Mouse (Mus musculus) liver, embryonic 12.5 days (tissue): Measurements from ENCODE around the gene Ttn. TPM values are rescaled to one million over a fixed set of nuclear protein-coding genes. Genes with fewer than 3 reads are reported as not detected.

Experiments used
- ATAC-seq: fragments of 200-750 bp; cut with Nextera tagmentation; 2 replicates; pipeline ENCODE4 v1.8.0; 2017; ENCODE audit warnings: moderate number of reproducible peaks, mild to moderate bottlenecking, moderate library complexity
- H3K27ac ChIP-seq: fragments of 300-500 bp; sonication (generic); 2 replicates; pipeline ENCODE4 v1.5.1; 2016; ENCODE audit warnings: mild to moderate bottlenecking
- H3K27me3 ChIP-seq: fragments of 300-500 bp; sonication (generic); replicated peaks from 2 replicates; pipeline ENCODE4 v1.6.1; 2016; ENCODE audit warnings: mild to moderate bottlenecking, moderate library complexity
- H3K36me3 ChIP-seq: fragments of 300-500 bp; sonication (generic); 2 replicates; pipeline ENCODE4 v1.6.1; 2016; ENCODE audit warnings: mild to moderate bottlenecking, moderate library complexity
- H3K4me1 ChIP-seq: fragments of 300-500 bp; sonication (generic); 2 replicates; pipeline ENCODE4 v1.6.1; 2016
- H3K4me2 ChIP-seq: fragments of 300-500 bp; sonication (generic); 2 replicates; pipeline ENCODE4 v1.6.1; 2016; ENCODE audit warnings: mild to moderate bottlenecking, moderate library complexity
- H3K4me3 ChIP-seq: fragments of 300-500 bp; sonication (generic); 2 replicates; pipeline ENCODE4 v1.5.1; 2016; ENCODE audit warnings: mild to moderate bottlenecking, moderate library complexity
- H3K9ac ChIP-seq: fragments of 300-500 bp; sonication (generic); 2 replicates; pipeline ENCODE4 v1.6.1; 2016; ENCODE audit warnings: mild to moderate bottlenecking, moderate library complexity
- H3K9me3 ChIP-seq: fragments of 300-500 bp; sonication (generic); replicated peaks from 2 replicates; pipeline ENCODE4 v1.6.1; 2016; ENCODE audit warnings: mild to moderate bottlenecking, moderate library complexity
- WGBS: fragments of 180-500 bp; shearing (Covaris S2); methylation state at CpG from one replicate; pipeline ENCODE4 v1.1.7; 2016; ENCODE audit not compliant: insufficient replicate concordance; 5-methylcytosine and 5-hydroxymethylcytosine counted together
- polyA plus RNA-seq: library from polyadenylated mRNA; unstranded; fragments of >200 nt; fragmentation: Nextera tagmentation; extraction: Ambion mirVana; gene quantifications from 2 replicates; pipeline ENCODE4 v1.2.1, GENCODE M21; 2016

The Ttn gene
- polyA plus RNA-seq, 1 experiment from 2014 or later: 0.52 TPM

DNA sequence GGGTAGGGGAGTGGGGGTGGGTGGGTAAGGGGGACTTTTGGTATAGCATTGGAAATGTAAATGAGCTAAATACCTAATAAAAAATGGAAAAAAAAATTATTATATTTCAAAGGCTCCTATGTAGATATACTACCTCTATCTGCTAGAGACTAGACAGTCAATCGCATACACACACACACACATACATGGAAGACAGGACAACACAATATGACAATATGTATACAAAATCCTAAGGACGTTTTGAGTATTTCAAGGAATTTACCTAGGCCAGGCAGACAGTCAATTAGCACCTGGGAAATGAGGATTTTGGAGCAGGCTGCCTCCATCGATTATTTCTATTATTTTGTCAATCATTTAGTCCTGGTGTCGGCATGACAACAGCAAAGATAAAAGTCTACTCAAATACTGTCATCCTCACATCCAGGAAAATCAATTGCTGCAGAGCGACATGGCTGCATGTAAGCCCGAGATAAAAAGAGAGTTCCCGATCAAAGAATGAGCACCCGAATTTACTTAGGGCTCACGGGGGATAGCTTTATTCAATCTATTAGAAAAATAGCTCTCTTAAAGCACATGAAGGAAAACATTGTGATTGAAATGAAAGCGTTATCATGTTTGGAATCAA lies 20.8 kb downstream of the Ttn start:
- no peaks in the 10 kb centered on the region for H3K27me3 ChIP-seq
- 71% methylated on average over 10 of the region's 10 CpGs for WGBS
- H3K4me3 ChIP-seq: no peak overlapping the region
- H3K4me2 ChIP-seq: no peak overlapping the region
- no peaks in the 10 kb centered on the region for H3K4me1 ChIP-seq
- no peak overlapping the region for H3K27ac ChIP-seq
- no peaks in the 10 kb centered on the region for H3K36me3 ChIP-seq
- no peak for ATAC-seq
- no peak overlapping the region for H3K9ac ChIP-seq
- H3K9me3 ChIP-seq: no peaks in the 10 kb centered on the region

DNA sequence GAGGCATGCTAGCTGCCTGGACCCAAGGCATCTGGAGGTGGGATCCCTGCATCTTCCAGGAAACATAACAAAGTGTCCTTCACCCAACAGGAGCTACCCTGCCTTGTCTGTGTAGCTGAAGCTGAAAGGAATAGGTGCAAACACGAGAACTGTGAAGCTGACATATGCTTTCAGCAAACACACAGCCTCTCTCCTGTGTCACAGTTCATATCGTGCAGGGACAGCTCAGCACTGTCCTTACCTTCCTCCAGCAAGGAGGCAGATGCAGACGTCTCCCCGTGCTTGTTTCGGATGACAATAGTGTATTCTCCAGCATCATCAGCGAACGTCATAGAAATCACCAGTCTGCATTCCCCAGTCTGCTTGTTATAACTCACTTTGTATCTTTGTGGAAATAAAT lies 32.6 kb downstream of the Ttn start:
- Histone ChIP-seq H3K9ac (no peak overlapping the region), H3K4me1 (no peaks in the 10 kb centered on the region), H3K36me3 (no peaks in the 10 kb centered on the region), H3K4me3 (no peak overlapping the region), H3K27me3 (no peaks in the 10 kb centered on the region), H3K4me2 (no peak overlapping the region), H3K27ac (no peak overlapping the region), H3K9me3 (no peaks in the 10 kb centered on the region)
- WGBS: 62% methylated on average over 7 of the region's 7 CpGs
- ATAC-seq: no peak

DNA sequence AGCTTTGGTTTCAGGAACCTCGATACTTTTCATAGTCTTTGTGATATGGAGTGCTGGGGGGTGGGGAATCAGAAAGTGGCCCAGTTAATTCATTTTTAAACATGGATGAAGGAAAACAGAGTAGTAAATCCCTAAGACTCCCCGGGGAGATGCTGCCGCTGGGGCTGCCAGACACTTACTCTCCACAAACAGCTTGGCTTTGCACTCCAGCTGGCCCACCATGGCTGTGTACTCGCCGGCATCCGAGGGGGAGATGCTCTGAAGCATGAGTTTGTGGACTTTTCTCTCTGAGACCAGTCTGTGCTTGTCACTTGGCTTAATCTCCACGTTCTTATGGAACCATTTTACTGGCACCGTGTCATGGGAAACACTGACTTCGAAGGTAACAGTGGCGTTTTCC lies 43.8 kb downstream of the Ttn start:
- Histone ChIP-seq H3K27me3 (no peaks in the 10 kb centered on the region), H3K9me3 (no peaks in the 10 kb centered on the region), H3K4me2 (no peak overlapping the region), H3K27ac (no peak overlapping the region), H3K4me3 (no peak overlapping the region), H3K4me1 (no peaks in the 10 kb centered on the region), H3K36me3 (no peaks in the 10 kb centered on the region), H3K9ac (no peak overlapping the region)
- no peak for ATAC-seq
- 72% methylated on average over 10 of the region's 10 CpGs for WGBS

DNA sequence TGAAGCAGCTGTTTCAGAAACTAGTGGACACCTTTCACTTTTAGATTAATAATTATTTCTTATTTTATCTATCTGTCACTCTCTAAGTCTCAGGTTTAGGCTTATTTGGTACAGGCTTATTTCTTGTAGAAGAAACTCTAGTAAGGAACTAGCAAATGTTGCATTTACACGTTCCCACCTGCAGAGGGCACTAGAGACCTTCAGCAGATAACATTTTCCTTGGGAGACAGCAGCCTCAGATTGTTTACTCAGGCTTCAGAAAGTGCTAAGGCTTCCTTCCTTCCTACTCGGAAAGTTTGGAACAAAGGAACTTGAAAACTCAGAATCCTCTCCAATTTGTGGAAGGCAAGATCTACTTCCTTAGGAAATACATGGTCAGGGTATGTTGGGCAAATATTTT lies 52.6 kb downstream of the Ttn start:
- Histone ChIP-seq H3K27me3 (no peaks in the 10 kb centered on the region), H3K36me3 (no peaks in the 10 kb centered on the region), H3K4me3 (no peak overlapping the region), H3K27ac (no peak overlapping the region), H3K4me1 (no peaks in the 10 kb centered on the region), H3K4me2 (no peak overlapping the region), H3K9me3 (no peaks in the 10 kb centered on the region), H3K9ac (no peak overlapping the region)
- ATAC-seq: no peak
- 1% methylated on average over 2 of the region's 2 CpGs for WGBS

DNA sequence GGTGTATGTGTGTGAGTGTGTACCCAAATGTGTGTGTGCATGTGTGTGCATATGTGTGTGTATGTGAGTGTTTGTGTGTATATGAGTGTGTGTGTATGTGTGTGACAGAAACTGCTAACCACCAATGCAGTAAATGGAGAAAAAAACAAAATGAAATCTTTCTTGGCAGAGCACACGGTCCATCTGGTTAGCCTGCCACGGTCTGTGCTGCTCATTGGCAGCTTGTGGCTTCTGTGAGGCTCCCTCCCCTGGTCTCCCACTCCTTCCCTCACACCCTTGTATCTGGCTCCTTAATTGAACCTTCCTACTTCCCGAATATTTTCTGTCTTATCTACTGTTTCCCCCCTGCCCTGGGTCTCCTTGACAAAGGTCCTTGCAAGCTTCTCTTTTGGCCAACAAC lies 53.5 kb downstream of the Ttn start:
- H3K27me3 ChIP-seq: no peaks in the 10 kb centered on the region
- no peak overlapping the region for H3K9ac ChIP-seq
- no peak overlapping the region for H3K4me3 ChIP-seq
- H3K9me3 ChIP-seq: no peaks in the 10 kb centered on the region
- H3K4me1 ChIP-seq: no peaks in the 10 kb centered on the region
- H3K36me3 ChIP-seq: no peaks in the 10 kb centered on the region
- ATAC-seq: no peak
- no peak overlapping the region for H3K4me2 ChIP-seq
- 25% methylated on average over 3 of the region's 3 CpGs for WGBS
- H3K27ac ChIP-seq: no peak overlapping the region

DNA sequence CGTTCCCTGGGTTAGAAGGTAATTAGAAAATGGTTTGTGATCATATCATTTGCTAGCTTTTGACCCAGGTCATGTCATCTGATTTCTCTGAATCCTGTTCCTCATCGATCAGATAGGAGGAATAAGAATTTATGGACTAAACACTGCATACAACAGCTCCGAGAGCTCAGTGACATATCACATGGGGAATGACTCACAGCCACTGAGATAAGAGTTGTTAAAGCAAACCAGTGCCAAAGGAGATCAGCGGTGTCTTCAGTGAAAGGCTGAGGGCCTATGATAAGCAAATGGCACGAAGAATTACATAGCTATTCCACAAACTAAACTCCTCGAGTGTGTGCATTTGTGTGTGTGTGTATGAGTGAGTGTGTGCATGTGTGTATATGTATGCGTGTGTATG lies 54.0 kb downstream of the Ttn start:
- Histone ChIP-seq H3K4me2 (no peak overlapping the region), H3K4me1 (no peaks in the 10 kb centered on the region), H3K9ac (no peak overlapping the region), H3K9me3 (no peaks in the 10 kb centered on the region), H3K36me3 (no peaks in the 10 kb centered on the region), H3K27me3 (no peaks in the 10 kb centered on the region), H3K4me3 (no peak overlapping the region), H3K27ac (no peak overlapping the region)
- 39% methylated on average over 7 of the region's 7 CpGs for WGBS
- ATAC-seq: no peak

DNA sequence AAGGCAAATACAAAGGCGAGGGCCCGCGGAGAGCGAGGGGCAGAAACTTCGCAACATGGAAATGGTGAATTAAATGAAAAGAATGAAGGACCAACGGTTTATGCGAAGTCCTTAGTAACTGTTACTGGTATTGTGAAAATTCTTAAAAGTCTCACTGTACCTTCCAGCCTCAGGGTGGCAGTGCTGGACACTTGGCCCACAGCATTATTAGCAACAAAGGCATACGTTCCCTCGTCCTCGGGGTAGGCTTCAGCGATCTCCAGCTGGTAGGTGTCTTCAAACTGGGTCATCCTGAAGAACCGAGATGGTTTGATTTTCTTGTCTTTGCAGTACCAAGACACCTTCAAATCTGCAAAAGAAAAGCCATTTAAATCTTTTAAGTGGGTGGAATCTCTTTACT lies 55.4 kb downstream of the Ttn start:
- H3K9ac ChIP-seq: no peak overlapping the region
- no peaks in the 10 kb centered on the region for H3K9me3 ChIP-seq
- H3K36me3 ChIP-seq: no peaks in the 10 kb centered on the region
- H3K27me3 ChIP-seq: no peaks in the 10 kb centered on the region
- no peak for ATAC-seq
- H3K4me1 ChIP-seq: no peaks in the 10 kb centered on the region
- no peak overlapping the region for H3K4me2 ChIP-seq
- H3K27ac ChIP-seq: no peak overlapping the region
- WGBS: 69% methylated on average over 12 of the region's 12 CpGs
- no peak overlapping the region for H3K4me3 ChIP-seq

DNA sequence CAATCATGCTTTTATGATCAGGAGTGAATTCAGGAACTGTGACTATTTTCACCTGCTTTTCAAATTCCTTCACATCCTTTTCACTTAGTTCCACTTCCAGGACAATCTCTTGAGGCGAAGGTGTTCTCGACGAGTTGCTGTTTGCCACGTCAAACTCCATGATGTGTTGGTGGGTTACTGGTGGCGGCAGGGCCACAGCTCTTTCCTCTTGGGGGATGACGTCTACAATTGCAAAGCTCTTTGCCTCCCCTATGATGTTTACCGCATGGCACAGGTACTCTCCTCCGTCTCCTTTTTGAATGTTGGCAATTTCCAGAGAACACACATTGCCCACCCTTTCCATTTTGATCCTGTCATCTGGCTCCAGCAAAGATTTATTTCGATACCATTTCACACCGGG lies 67.4 kb downstream of the Ttn start:
- no peak for ATAC-seq
- Histone ChIP-seq H3K27me3 (no peaks in the 10 kb centered on the region), H3K36me3 (no peaks in the 10 kb centered on the region), H3K4me3 (no peak overlapping the region), H3K4me2 (no peak overlapping the region), H3K9me3 (0 out of 2 replicates have a peak, but pooled peaks cover 3% of the 10 kb centered on the region), H3K9ac (no peak overlapping the region), H3K27ac (no peak overlapping the region), H3K4me1 (no peaks in the 10 kb centered on the region)
- 82% methylated on average over 10 of the region's 10 CpGs for WGBS

DNA sequence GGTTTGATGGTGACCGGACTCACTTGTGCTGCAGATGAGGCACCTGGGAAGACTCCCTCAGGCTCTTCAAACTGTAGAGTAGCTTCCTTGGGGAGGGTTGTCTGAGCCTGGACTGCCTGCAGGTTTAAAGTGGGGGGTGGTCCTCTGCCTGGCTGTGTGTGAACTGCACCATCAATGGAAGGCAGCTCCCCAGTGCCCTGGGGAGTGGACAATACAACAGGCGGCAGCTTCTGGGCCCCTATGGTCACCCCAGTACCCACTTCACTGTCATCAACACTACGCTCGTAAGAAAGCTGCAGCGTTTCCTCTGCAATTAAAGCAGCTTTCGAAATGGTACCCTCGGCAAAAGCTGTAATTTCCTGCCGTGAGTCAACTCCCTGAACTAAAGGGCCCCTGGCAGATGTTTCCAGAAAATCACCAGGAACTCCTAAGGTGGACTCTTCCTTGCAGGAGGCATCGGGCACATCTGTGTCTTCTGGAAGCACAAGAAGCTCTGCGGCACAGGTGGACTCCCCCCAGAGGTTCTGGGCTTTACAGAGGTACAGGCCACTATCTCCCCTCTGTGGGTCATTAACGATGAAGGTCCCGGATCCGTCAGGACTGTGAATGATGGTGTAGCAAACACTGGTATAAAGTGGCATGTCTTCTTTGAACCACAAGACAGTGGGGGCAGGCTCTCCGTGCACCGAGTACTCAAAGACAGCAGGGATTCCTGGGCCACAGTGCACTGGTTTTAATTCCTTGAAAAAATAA lies 73.5 kb downstream of the Ttn start:
- H3K4me1 ChIP-seq: no peaks in the 10 kb centered on the region
- H3K36me3 ChIP-seq: no peaks in the 10 kb centered on the region
- no peaks in the 10 kb centered on the region for H3K9me3 ChIP-seq
- ATAC-seq: no peak
- no peak overlapping the region for H3K4me2 ChIP-seq
- 70% methylated on average over 15 of the region's 15 CpGs for WGBS
- H3K4me3 ChIP-seq: no peak overlapping the region
- H3K27ac ChIP-seq: no peak overlapping the region
- H3K9ac ChIP-seq: no peak overlapping the region
- H3K27me3 ChIP-seq: no peaks in the 10 kb centered on the region

DNA sequence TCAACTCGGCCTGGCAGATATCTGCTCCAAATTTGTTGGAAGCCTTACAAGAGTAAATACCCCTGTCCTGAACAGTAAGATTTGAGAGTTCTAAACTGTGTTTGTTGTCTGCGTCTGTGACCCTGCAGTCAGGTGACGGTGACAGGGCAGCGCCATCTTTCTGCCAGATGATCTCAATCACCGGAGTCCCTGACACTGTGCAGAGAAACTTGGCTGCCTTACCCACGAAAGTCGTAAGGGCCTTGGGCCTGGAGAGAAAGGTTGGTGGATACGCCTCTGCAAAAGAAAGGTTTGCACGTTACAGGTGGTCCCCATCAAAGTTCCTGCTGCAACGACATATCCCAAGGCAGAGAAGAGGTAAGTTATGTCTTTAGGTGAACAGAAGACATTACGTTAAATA lies 79.0 kb downstream of the Ttn start:
- 71% methylated on average over 11 of the region's 11 CpGs for WGBS
- ATAC-seq: no peak

DNA sequence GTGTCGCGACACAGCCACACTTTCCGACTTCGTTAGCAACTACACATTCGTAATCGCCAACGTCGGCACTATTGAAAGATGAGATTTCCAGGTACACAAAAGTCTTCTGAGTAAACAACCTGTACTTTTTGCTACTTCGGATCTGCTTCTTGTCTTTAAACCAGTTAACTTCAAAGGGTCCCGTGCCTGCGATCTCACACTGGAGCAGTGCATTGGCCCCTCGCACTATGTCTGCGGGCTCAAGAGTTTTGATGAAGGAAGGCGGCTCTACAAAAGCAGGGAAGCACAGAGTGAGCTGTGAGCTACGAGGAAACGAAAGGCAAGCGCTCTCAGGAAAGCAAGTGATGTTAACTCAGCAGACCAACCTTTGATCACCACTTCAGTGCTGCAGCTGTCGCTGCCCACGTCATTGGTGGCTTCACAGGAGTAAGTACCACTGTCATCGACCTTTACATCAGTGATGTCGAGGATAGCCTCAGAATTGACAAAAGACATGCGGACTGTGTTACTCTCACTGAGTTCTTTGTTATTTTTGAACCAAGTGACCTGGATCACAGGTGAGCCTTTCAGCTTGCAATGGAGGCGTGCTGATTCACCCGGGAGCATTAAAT lies 80.8 kb downstream of the Ttn start:
- 0 out of 2 replicates have a peak, but pooled peaks cover 3% of the 10 kb centered on the region for H3K9me3 ChIP-seq
- H3K4me1 ChIP-seq: no peaks in the 10 kb centered on the region
- H3K4me3 ChIP-seq: no peak overlapping the region
- H3K27ac ChIP-seq: no peak overlapping the region
- no peak overlapping the region for H3K4me2 ChIP-seq
- ATAC-seq: no peak
- H3K36me3 ChIP-seq: no peaks in the 10 kb centered on the region
- H3K27me3 ChIP-seq: no peaks in the 10 kb centered on the region
- WGBS: 78% methylated on average over 24 of the region's 24 CpGs
- no peak overlapping the region for H3K9ac ChIP-seq

More for the DNA sequence above, 79.0 kb downstream of the Ttn start:
- Histone ChIP-seq H3K27me3 (no peaks in the 10 kb centered on the region), H3K4me2 (no peak overlapping the region), H3K36me3 (no peaks in the 10 kb centered on the region), H3K4me1 (no peaks in the 10 kb centered on the region), H3K27ac (no peak overlapping the region), H3K4me3 (no peak overlapping the region), H3K9ac (no peak overlapping the region), H3K9me3 (0 out of 2 replicates have a peak, but pooled peaks cover 3% of the 10 kb centered on the region)

DNA sequence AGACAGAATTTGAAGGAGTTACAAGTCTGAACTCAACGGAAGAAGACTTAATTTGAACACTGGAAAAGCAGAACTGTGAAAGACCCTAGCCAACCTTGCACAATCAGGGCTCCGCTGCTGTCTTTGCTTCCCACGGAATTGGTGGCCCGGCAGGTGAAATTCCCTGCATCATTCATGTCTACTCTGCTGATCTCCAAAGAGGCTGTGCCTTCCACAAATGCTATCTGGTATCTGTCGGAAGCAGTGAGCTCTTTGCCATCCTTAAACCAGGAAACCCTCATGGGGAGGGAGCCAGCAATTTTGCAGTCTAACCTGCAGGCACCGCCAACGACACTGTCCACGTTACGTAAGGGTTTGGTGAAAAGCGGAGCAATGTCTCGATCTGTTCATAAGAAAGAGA lies 82.5 kb downstream of the Ttn start:
- ATAC-seq: no peak
- no peak overlapping the region for H3K4me3 ChIP-seq
- H3K27me3 ChIP-seq: no peaks in the 10 kb centered on the region
- no peaks in the 10 kb centered on the region for H3K4me1 ChIP-seq
- no peak overlapping the region for H3K4me2 ChIP-seq
- no peak overlapping the region for H3K27ac ChIP-seq
- no peaks in the 10 kb centered on the region for H3K36me3 ChIP-seq
- 86% methylated on average over 11 of the region's 11 CpGs for WGBS
- H3K9me3 ChIP-seq: 0 out of 2 replicates have a peak, but pooled peaks cover 3% of the 10 kb centered on the region
- no peak overlapping the region for H3K9ac ChIP-seq
